Mouse (Mus musculus): ENCODE measurements around the gene Fars2.

Gene Fars2

GRCm38 (mm10) chr13:36612785-36613750 is 495.9 kb downstream of the Fars2 start:
- no peaks in the 10 kb centered on the region for H3K27me3 ChIP-seq (ENCODE audit: control insufficient read depth, insufficient read depth, low read length, poor library complexity, severe bottlenecking)
- no peak for DNase-seq (ENCODE audit: low read depth, low spot score)
- H3K36me3 ChIP-seq (ENCODE audit: control insufficient read depth, insufficient read depth, low read length, poor library complexity, severe bottlenecking) = no peaks in the 10 kb centered on the region

GRCm38 (mm10) chr13:36620498-36621332 is 503.5 kb downstream of the Fars2 start:
- Histone ChIP-seq H3K36me3 (ENCODE audit: control insufficient read depth, insufficient read depth, low read length, poor library complexity, severe bottlenecking) (no peaks in the 10 kb centered on the region), H3K27me3 (ENCODE audit: control insufficient read depth, insufficient read depth, low read length, poor library complexity, severe bottlenecking) (no peaks in the 10 kb centered on the region)
- DNase-seq (ENCODE audit: low read depth, low spot score) = no peak

- Histone ChIP-seq H3K27me3 (ENCODE audit: control insufficient read depth, insufficient read depth, low read length, poor library complexity, severe bottlenecking) (no peaks in the 10 kb centered on the region), H3K36me3 (ENCODE audit: control insufficient read depth, insufficient read depth, low read length, poor library complexity, severe bottlenecking) (no peaks in the 10 kb centered on the region)
- DNase-seq (ENCODE audit: low read depth, low spot score) = no peak
Measured at GRCm38 (mm10) chr13:36621333-36621659, 504.1 kb downstream of the Fars2 start.

- Histone ChIP-seq H3K27me3 (ENCODE audit: control insufficient read depth, insufficient read depth, low read length, poor library complexity, severe bottlenecking) (no peaks in the 10 kb centered on the region), H3K36me3 (ENCODE audit: control insufficient read depth, insufficient read depth, low read length, poor library complexity, severe bottlenecking) (no peaks in the 10 kb centered on the region)
- DNase-seq (ENCODE audit: low read depth, low spot score) = no peak
Measured at GRCm38 (mm10) chr13:36623556-36623955, 506.3 kb downstream of the Fars2 start.

- Histone ChIP-seq H3K36me3 (ENCODE audit: control insufficient read depth, insufficient read depth, low read length, poor library complexity, severe bottlenecking) (no peaks in the 10 kb centered on the region), H3K27me3 (ENCODE audit: control insufficient read depth, insufficient read depth, low read length, poor library complexity, severe bottlenecking) (no peaks in the 10 kb centered on the region)
- DNase-seq (ENCODE audit: low read depth, low spot score) = no peak
Measured at GRCm38 (mm10) chr13:36629154-36629553, 511.9 kb downstream of the Fars2 start.

- no peaks in the 10 kb centered on the region for H3K27me3 ChIP-seq (ENCODE audit: control insufficient read depth, insufficient read depth, low read length, poor library complexity, severe bottlenecking)
- no peaks in the 10 kb centered on the region for H3K36me3 ChIP-seq (ENCODE audit: control insufficient read depth, insufficient read depth, low read length, poor library complexity, severe bottlenecking)
- no peak for DNase-seq (ENCODE audit: low read depth, low spot score)
Measured at GRCm38 (mm10) chr13:36648257-36648656, 531.0 kb downstream of the Fars2 start.

GRCm38 (mm10) chr13:36654251-36654650 is 537.0 kb downstream of the Fars2 start:
- no peaks in the 10 kb centered on the region for H3K36me3 ChIP-seq (ENCODE audit: control insufficient read depth, insufficient read depth, low read length, poor library complexity, severe bottlenecking)
- DNase-seq (ENCODE audit: low read depth, low spot score) = no peak
- H3K27me3 ChIP-seq (ENCODE audit: control insufficient read depth, insufficient read depth, low read length, poor library complexity, severe bottlenecking) = no peaks in the 10 kb centered on the region

- DNase-seq (ENCODE audit: low read depth, low spot score) = no peak
- H3K27me3 ChIP-seq (ENCODE audit: control insufficient read depth, insufficient read depth, low read length, poor library complexity, severe bottlenecking) = no peaks in the 10 kb centered on the region
- H3K36me3 ChIP-seq (ENCODE audit: control insufficient read depth, insufficient read depth, low read length, poor library complexity, severe bottlenecking) = no peaks in the 10 kb centered on the region
Measured at GRCm38 (mm10) chr13:36679345-36679744, 562.1 kb downstream of the Fars2 start.

- Histone ChIP-seq H3K36me3 (ENCODE audit: control insufficient read depth, insufficient read depth, low read length, poor library complexity, severe bottlenecking) (no peaks in the 10 kb centered on the region), H3K27me3 (ENCODE audit: control insufficient read depth, insufficient read depth, low read length, poor library complexity, severe bottlenecking) (no peaks in the 10 kb centered on the region)
- no peak for DNase-seq (ENCODE audit: low read depth, low spot score)
Measured at GRCm38 (mm10) chr13:36680690-36681355, 563.6 kb downstream of the Fars2 start.

GRCm38 (mm10) chr13:36683581-36683980 is 566.4 kb downstream of the Fars2 start:
- Histone ChIP-seq H3K27me3 (ENCODE audit: control insufficient read depth, insufficient read depth, low read length, poor library complexity, severe bottlenecking) (no peaks in the 10 kb centered on the region), H3K36me3 (ENCODE audit: control insufficient read depth, insufficient read depth, low read length, poor library complexity, severe bottlenecking) (no peaks in the 10 kb centered on the region)
- no peak for DNase-seq (ENCODE audit: low read depth, low spot score)

GRCm38 (mm10) chr13:36695516-36696201 is 578.4 kb downstream of the Fars2 start:
- Histone ChIP-seq H3K36me3 (ENCODE audit: control insufficient read depth, insufficient read depth, low read length, poor library complexity, severe bottlenecking) (no peaks in the 10 kb centered on the region), H3K27me3 (ENCODE audit: control insufficient read depth, insufficient read depth, low read length, poor library complexity, severe bottlenecking) (no peaks in the 10 kb centered on the region)
- DNase-seq (ENCODE audit: low read depth, low spot score) = no peak

- DNase-seq (ENCODE audit: low read depth, low spot score) = no peak
- Histone ChIP-seq H3K36me3 (ENCODE audit: control insufficient read depth, insufficient read depth, low read length, poor library complexity, severe bottlenecking) (no peaks in the 10 kb centered on the region), H3K27me3 (ENCODE audit: control insufficient read depth, insufficient read depth, low read length, poor library complexity, severe bottlenecking) (no peaks in the 10 kb centered on the region)
Measured at GRCm38 (mm10) chr13:36696351-36696771, 579.1 kb downstream of the Fars2 start.

- Histone ChIP-seq H3K27me3 (ENCODE audit: control insufficient read depth, insufficient read depth, low read length, poor library complexity, severe bottlenecking) (no peaks in the 10 kb centered on the region; the same call in 1 of the 2 replicates), H3K36me3 (ENCODE audit: control insufficient read depth, insufficient read depth, low read length, poor library complexity, severe bottlenecking) (no peaks in the 10 kb centered on the region)
- no peak for DNase-seq (ENCODE audit: low read depth, low spot score)
Measured at GRCm38 (mm10) chr13:36707088-36707690, 590.0 kb downstream of the Fars2 start.

- H3K36me3 ChIP-seq (ENCODE audit: control insufficient read depth, insufficient read depth, low read length, poor library complexity, severe bottlenecking) = no peaks in the 10 kb centered on the region
- no peaks in the 10 kb centered on the region for H3K27me3 ChIP-seq (ENCODE audit: control insufficient read depth, insufficient read depth, low read length, poor library complexity, severe bottlenecking)
- no peak for DNase-seq (ENCODE audit: low read depth, low spot score)
Measured at GRCm38 (mm10) chr13:36714101-36714500, 596.9 kb downstream of the Fars2 start.
